Mouse (Mus musculus) neural tube, embryonic 14.5 days (tissue): ENCODE data around the gene Gas2. TPM values are rescaled to one million over a fixed set of nuclear protein-coding genes. Genes with fewer than 3 reads are reported as not detected.

ENCODE experiments used
- ATAC-seq: fragments of 200-750 bp; cut with Nextera tagmentation; 2 replicates; pipeline ENCODE4 v1.8.0; 2017; ENCODE audit warnings: low read depth, mild to moderate bottlenecking, moderate TSS enrichment, moderate library complexity
- H3K27ac ChIP-seq: fragments of 300-500 bp; sonication (generic); 2 replicates; pipeline ENCODE4 v1.5.1; 2014; ENCODE audit warnings: low read depth, mild to moderate bottlenecking, control low read depth, low read length, moderate library complexity, mixed read lengths
- H3K27me3 ChIP-seq: fragments of 300-500 bp; sonication (generic); 2 replicates; pipeline ENCODE4 v1.6.1; 2014; ENCODE audit warnings: low read length; ENCODE audit not compliant: control insufficient read depth, insufficient read depth
- H3K36me3 ChIP-seq: fragments of 300-500 bp; sonication (generic); 2 replicates; pipeline ENCODE4 v1.6.1; 2014; ENCODE audit warnings: low read length, mixed read lengths; ENCODE audit not compliant: control insufficient read depth, insufficient read depth
- H3K4me1 ChIP-seq: fragments of 300-500 bp; sonication (generic); 2 replicates; pipeline ENCODE4 v1.6.1; 2014; ENCODE audit warnings: low read length; ENCODE audit not compliant: control insufficient read depth, insufficient read depth
- H3K4me2 ChIP-seq: fragments of 300-500 bp; sonication (generic); 2 replicates; pipeline ENCODE4 v1.6.1; 2014; ENCODE audit warnings: mild to moderate bottlenecking, low read depth, low read length, control low read depth
- H3K4me3 ChIP-seq: fragments of 300-500 bp; sonication (generic); 2 replicates; pipeline ENCODE4 v1.5.1; 2014; ENCODE audit warnings: low read depth, low read length, control low read depth, mixed read lengths
- H3K9ac ChIP-seq: fragments of 300-500 bp; sonication (generic); replicated peaks from 2 replicates; pipeline ENCODE4 v1.6.1; 2014; ENCODE audit warnings: low read depth, mild to moderate bottlenecking, control low read depth, low read length, mixed read lengths
- H3K9me3 ChIP-seq: fragments of 300-500 bp; sonication (generic); 2 replicates; pipeline ENCODE4 v1.6.1; 2016; ENCODE audit warnings: low read length; ENCODE audit not compliant: control insufficient read depth
- WGBS: fragments of 180-500 bp; shearing (Covaris S2); extraction: QIAGEN DNeasy Blood & Tissue Kit; methylation state at CpG from one replicate; pipeline ENCODE4 v1.1.7; 2014; 5-methylcytosine and 5-hydroxymethylcytosine counted together
- polyA plus RNA-seq: library from polyadenylated mRNA; unstranded; fragments of >200 nt; fragmentation: Nextera tagmentation; extraction: Ambion mirVana; gene quantifications from 2 replicates; pipeline ENCODE4 v1.2.1, GENCODE M21; 2014

The Gas2 gene
- polyA plus RNA-seq, 1 experiment from 2014 or later, result 19.9 TPM

DNA sequence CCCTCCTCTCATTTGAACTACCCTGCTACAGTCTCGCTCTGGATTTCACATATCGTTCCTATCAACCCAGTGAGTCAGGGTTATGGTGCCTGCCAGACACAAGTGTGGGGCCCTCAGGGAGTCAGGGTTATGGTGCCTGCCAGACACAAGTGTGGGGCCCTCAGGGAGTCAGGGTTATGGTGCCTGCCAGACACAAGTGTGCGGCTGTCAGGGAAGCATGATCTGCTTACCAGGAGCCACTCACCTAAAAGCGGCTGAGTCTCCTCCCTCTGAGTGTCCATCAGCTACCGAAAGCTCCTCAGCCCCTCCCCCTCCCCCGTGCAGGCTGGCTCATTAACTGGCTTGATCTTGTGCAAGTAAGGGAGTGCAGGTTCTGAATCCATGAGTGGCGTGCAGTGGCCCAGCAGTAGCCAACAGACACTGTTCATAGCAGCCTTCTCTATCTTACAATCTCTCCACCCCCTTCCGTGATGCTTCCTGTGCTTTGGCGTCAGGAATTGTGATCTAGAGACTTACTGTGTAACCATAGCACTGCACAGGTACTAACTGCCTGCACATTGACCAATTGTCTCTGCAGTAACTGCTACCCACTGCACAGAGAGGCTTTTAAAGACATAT lies 93.7 kb downstream of the Gas2 start:
- 0 out of 2 replicates have a peak overlapping the region, but pooled peaks have one; percentile 8 for H3K27ac ChIP-seq
- no peak overlapping the region for H3K9ac ChIP-seq
- peaks cover 10% of the 10 kb centered on the region; the same call in 1 of the 2 replicates for H3K4me1 ChIP-seq
- H3K4me2 ChIP-seq, result no peak overlapping the region
- 36% methylated on average over 9 of the region's 9 CpGs for WGBS
- no peaks in the 10 kb centered on the region for H3K27me3 ChIP-seq
- H3K36me3 ChIP-seq, result no peaks in the 10 kb centered on the region
- peak; percentile 62; the same call in 1 of the 2 replicates for ATAC-seq
- no peaks in the 10 kb centered on the region for H3K9me3 ChIP-seq
- no peak overlapping the region for H3K4me3 ChIP-seq

DNA sequence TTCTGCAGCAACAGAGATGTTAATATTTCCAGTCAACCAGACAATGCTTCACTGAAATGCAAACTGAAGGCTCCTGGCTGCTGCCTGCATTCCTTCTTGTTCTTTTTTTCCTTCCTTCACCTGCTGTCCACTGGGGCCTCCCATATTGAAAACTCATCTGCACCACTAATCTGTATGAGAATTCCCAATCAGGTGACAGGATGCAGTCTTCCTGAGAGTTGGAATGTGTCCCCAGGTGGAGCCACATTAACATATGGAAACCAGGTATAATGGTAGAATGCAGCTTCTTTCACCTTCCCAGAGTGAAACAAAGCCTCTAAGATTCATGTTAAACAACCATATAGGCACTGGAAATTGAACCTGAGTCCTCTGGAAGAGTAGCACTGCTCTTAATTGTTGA lies 96.0 kb downstream of the Gas2 start:
- Histone ChIP-seq H3K27me3 (no peaks in the 10 kb centered on the region), H3K27ac (no peak overlapping the region), H3K9ac (no peak overlapping the region), H3K4me1 (peaks cover 23% of the 10 kb centered on the region; the same call in 1 of the 2 replicates), H3K9me3 (no peaks in the 10 kb centered on the region), H3K36me3 (no peaks in the 10 kb centered on the region), H3K4me2 (no peak overlapping the region), H3K4me3 (no peak overlapping the region)
- no peak for ATAC-seq

DNA sequence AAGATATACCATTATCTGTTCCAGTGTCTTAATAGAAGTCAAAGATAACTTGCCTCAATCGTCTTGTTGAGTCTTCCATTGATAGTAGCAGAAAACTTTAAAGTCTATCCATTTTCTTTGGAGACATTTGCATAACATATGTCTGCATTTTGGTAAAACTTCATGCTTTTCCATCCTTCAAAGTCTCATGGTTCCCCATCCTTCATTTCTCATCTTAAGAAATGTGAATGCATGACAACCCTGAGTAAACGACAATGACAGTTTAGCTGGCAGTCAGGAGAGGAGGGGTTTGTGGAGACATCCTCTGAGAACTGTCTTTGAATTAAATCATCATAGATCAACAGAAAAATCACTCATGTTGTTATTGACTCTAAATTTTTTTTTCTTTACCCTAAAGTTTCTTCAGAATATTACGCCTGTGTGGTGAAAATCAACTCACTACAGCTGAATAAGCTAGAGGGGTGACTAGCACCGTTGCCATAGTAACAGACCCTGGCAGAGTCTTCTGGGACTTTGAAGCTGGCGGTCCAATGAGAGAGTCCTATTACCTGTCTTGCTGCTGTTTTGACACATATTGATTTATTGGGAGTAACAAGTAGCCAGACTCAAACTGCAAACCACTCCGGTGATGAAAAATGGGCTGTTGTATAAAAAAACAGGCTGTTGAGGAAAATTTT lies 99.0 kb downstream of the Gas2 start:
- no peak overlapping the region for H3K4me2 ChIP-seq
- H3K27me3 ChIP-seq, result no peaks in the 10 kb centered on the region
- H3K9me3 ChIP-seq, result no peaks in the 10 kb centered on the region
- no peak overlapping the region for H3K4me3 ChIP-seq
- no peak overlapping the region for H3K9ac ChIP-seq
- H3K27ac ChIP-seq, result no peak overlapping the region
- peaks cover 13% of the 10 kb centered on the region; the same call in 1 of the 2 replicates for H3K4me1 ChIP-seq
- H3K36me3 ChIP-seq, result no peaks in the 10 kb centered on the region
- WGBS, result 55% methylated on average over 6 of the region's 6 CpGs
- ATAC-seq, result peak; percentile 69

DNA sequence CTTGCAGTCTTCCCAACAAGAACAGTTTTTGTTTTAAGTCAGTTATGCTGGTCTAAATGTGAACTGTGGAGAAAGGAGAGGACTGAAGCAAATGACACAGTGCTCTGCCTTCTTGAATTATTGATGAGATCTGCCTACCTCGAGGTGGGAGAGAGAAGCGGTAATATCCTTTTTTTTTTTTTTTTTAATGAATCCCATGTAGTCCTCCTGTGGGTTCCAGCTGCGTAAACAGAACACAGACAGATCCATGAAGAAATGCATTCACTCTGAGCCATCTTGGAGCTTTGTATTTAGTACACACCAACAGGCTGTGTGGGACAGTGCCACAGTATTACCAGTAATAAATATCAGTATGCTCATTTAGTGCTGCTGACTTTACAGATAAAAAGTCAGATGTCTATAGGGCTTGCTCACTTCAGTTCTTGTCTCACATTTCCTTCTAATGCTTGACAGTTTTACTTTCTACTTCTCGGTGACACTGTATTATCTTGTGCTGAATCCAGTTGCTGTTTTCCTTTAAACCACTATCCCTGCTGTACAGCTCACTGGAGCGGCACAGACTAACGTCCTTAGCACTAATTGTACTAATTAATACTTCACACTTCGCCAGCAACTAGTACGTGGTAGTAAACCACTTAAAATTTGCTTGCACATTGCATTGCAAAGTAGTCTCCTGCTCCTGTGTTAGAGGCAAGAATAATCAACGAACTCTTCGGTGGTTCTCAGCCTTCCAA lies 100.6 kb downstream of the Gas2 start:
- Histone ChIP-seq H3K4me2 (no peak overlapping the region), H3K9ac (no peak overlapping the region), H3K4me3 (no peak overlapping the region), H3K27ac (0 out of 2 replicates have a peak overlapping the region, but pooled peaks have one; percentile 30), H3K4me1 (peaks cover 13% of the 10 kb centered on the region; the same call in 1 of the 2 replicates), H3K27me3 (no peaks in the 10 kb centered on the region), H3K36me3 (no peaks in the 10 kb centered on the region), H3K9me3 (no peaks in the 10 kb centered on the region)
- 39% methylated on average over 10 of the region's 10 CpGs for WGBS
- peak; percentile 81 for ATAC-seq

DNA sequence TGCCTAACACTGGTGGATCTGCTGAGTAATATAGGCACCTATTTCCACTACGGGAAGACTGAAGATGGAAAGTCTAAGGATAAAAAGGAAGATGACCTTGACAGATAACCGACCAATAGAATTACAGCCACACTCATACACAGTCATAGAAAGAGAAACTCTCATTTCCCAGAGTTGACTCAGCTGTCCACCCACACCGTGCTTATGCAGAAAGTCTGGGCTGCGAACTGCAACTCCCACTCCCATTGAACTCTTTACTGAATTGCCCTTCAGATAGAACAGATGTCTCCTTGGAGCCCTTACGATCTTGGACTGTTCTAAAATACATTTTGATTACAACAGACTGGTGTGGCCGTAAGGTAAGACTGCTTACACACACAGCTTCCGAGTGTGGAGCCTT lies 102.9 kb downstream of the Gas2 start:
- Histone ChIP-seq H3K9ac (no peak overlapping the region), H3K4me2 (no peak overlapping the region), H3K36me3 (no peaks in the 10 kb centered on the region), H3K4me1 (peaks cover 13% of the 10 kb centered on the region; the same call in 1 of the 2 replicates), H3K27me3 (no peaks in the 10 kb centered on the region), H3K4me3 (no peak overlapping the region), H3K9me3 (no peaks in the 10 kb centered on the region), H3K27ac (no peak overlapping the region)
- ATAC-seq, result no peak
- WGBS, result 88% methylated on average over 7 of the region's 7 CpGs

DNA sequence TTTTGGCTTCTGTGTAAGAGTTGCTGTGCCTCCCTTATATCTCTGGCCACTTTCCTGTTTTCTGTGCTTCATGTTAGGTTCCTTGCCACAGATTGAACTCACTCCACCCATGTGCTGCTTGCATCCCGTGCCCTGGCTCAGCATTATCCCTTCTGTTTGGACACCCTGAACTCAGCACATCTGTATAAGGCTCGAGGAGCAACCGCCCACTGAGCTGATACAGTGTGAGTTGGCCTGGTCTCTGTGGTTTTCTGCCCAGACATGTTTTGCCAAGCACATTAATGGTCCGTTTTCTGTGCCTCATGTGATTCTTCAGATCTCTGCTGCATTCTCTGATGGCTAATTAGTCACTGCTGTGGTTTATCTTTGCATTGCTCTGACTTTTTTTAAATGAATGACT lies 105.8 kb downstream of the Gas2 start:
- no peaks in the 10 kb centered on the region for H3K9me3 ChIP-seq
- H3K4me1 ChIP-seq, result no peaks in the 10 kb centered on the region
- no peak overlapping the region for H3K4me3 ChIP-seq
- no peak overlapping the region for H3K27ac ChIP-seq
- no peak overlapping the region for H3K4me2 ChIP-seq
- no peaks in the 10 kb centered on the region for H3K27me3 ChIP-seq
- H3K36me3 ChIP-seq, result no peaks in the 10 kb centered on the region
- H3K9ac ChIP-seq, result no peak overlapping the region
- WGBS, result 79% methylated on average over 4 of the region's 4 CpGs
- ATAC-seq, result no peak

DNA sequence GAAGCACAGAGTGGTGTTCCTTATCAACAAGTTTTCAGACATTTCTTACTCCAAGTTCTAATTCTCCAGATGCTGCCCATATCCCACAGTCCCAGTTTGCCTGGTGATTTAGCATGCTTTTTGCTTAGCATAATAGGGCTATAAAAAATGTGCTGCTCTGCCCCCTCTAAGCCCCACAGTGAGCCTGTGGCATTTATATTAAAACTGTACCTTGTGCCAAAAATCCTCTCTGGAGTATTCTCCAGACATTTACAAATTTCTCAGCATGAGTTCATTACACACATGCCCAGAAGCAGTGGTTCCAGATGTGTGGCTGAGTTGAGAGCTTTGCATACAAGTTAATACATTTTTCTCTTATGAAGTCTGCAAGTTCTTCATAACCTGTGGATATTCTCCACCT lies 107.6 kb downstream of the Gas2 start:
- H3K9me3 ChIP-seq, result no peaks in the 10 kb centered on the region
- H3K36me3 ChIP-seq, result no peaks in the 10 kb centered on the region
- H3K9ac ChIP-seq, result no peak overlapping the region
- no peak for ATAC-seq
- no peak overlapping the region for H3K4me3 ChIP-seq
- H3K4me1 ChIP-seq, result no peaks in the 10 kb centered on the region
- no peak overlapping the region for H3K4me2 ChIP-seq
- H3K27ac ChIP-seq, result no peak overlapping the region
- H3K27me3 ChIP-seq, result no peaks in the 10 kb centered on the region

DNA sequence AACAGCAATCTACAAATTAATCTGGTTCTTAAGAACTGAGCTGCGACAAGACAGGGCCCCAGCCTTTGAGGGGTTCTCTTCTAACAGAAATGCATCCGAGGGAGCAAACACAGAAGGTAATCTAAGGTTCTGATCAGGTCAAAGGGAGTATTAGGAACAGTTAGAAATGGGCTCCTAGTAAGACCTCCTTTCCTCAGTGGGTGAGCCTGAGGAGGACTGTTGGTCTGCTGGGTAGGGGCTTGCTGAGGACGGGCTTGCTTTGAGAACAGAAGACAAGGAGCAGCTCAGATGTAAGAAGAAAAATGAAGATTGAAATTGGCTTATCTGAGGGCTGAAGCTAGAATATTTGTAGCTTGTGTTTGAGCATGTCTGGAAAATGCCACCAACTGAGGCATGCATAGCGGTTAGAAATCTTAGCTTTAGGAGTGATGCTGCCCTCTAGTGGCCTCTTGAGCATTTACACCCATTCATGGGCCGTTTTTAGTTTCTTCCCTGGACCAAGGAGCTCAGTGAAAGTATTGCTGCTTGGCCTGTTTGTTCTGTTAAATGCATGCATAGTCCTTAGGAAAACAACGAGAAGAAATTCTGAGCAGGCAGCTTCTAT lies 110.5 kb downstream of the Gas2 start:
- Histone ChIP-seq H3K27ac (peak overlapping the region; percentile 39; the same call in 1 of the 2 replicates), H3K4me3 (no peak overlapping the region), H3K4me1 (0 out of 2 replicates have a peak, but pooled peaks cover 3% of the 10 kb centered on the region), H3K9me3 (no peaks in the 10 kb centered on the region), H3K27me3 (no peaks in the 10 kb centered on the region), H3K4me2 (no peak overlapping the region), H3K9ac (no peak overlapping the region), H3K36me3 (no peaks in the 10 kb centered on the region)
- WGBS, result 31% methylated on average over 6 of the region's 6 CpGs
- peak; percentile 76 for ATAC-seq
